Mouse (Mus musculus) liver, adult 2 months (tissue): ENCODE data around the gene Chchd6. TPM values are rescaled to one million over a fixed set of nuclear protein-coding genes. Genes with fewer than 3 reads are reported as not detected.

Experiments
- DNase-seq: peaks from one replicate; pipeline ENCODE4 v3.0.0-alpha.2; 2011; ENCODE audit warnings: low read depth, low spot score; ENCODE audit errors: extremely low read depth
- H3K27ac ChIP-seq: fragments of 200-500 bp; replicated peaks from 2 replicates; pipeline ENCODE4 v1.5.1; 2012; ENCODE audit warnings: low read depth, mild to moderate bottlenecking, control low read depth, inconsistent platforms, low read length; ENCODE audit not compliant: insufficient read depth
- H3K27me3 ChIP-seq: fragments of 200-500 bp; 2 replicates; pipeline ENCODE4 v1.6.1; 2012; ENCODE audit warnings: mild to moderate bottlenecking, moderate library complexity, low read length, inconsistent platforms; ENCODE audit not compliant: control insufficient read depth, insufficient read depth
- H3K36me3 ChIP-seq: fragments of 200-500 bp; 2 replicates; pipeline ENCODE4 v1.6.1; 2012; ENCODE audit warnings: low read length, inconsistent platforms; ENCODE audit not compliant: control insufficient read depth, insufficient read depth
- H3K4me1 ChIP-seq: fragments of 200-500 bp; 2 replicates; pipeline ENCODE4 v1.6.1; 2011; ENCODE audit warnings: low read length; ENCODE audit not compliant: control insufficient read depth, insufficient read depth
- H3K4me3 ChIP-seq: fragments of 200-500 bp; 2 replicates; pipeline ENCODE4 v1.5.1; 2011; ENCODE audit warnings: low read depth, mild to moderate bottlenecking, control low read depth, low read length, moderate library complexity; ENCODE audit not compliant: insufficient read depth
- H3K79me2 ChIP-seq: fragments of 200-500 bp; 2 replicates; pipeline ENCODE4 v1.6.1; 2012; ENCODE audit warnings: inconsistent platforms, mild to moderate bottlenecking, low read length, moderate library complexity; ENCODE audit not compliant: control insufficient read depth, insufficient read depth
- H3K9ac ChIP-seq: fragments of 200-500 bp; 2 replicates; pipeline ENCODE4 v1.6.1; 2012; ENCODE audit warnings: low read depth, mild to moderate bottlenecking, control low read depth, inconsistent platforms, low read length
- CTCF ChIP-seq: fragments of 200-500 bp; IDR thresholded peaks from 2 replicates; pipeline ENCODE4 v1.5.1; 2011; ENCODE audit warnings: low read depth, low read length, control low read depth
- POLR2A ChIP-seq: fragments of 200-500 bp; IDR thresholded peaks from 2 replicates; pipeline ENCODE4 v1.6.1; 2011; ENCODE audit warnings: low read length, control low read depth; ENCODE audit not compliant: insufficient read depth; ENCODE audit errors: extremely low read depth
- WGBS: fragments of 180-500 bp; shearing (Covaris S2); methylation state at CpG from one replicate; pipeline ENCODE4 v1.1.7; 2018; 5-methylcytosine and 5-hydroxymethylcytosine counted together
- polyA plus RNA-seq: library from polyadenylated mRNA; depleted of rRNA; stranded (reverse); fragments of >200 nt; gene quantifications from 2 replicates; pipeline ENCODE4 v1.2.3, GENCODE M21; 2012
- total RNA-seq: library from RNA; depleted of rRNA; stranded (reverse); fragments of >200 nt; gene quantifications from 2 replicates; pipeline ENCODE4 v1.2.3, GENCODE M21; 2014

Chchd6 gene
- total and polyA plus RNA-seq, 2 experiments = 5.0 to 6.9 TPM

DNA sequence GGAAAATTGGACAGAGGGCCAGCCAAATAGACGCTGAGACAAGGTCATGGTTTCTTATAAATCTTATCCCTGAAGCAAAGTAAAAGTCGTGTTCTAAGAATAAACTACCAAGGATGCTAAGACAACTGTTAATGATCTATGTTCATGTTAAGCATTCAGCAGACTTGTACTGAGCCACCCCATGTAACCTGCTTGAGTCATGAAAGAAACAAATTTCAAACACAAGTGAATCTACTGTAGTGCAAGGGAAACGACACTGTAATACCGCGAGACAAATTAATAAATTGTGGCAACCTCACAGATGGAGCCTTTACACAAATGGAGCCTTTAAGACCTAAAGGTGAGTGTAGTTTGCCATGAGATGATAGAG, 310 bp upstream of the Chchd6 start:
- no peaks in the 10 kb centered on the region for H3K36me3 ChIP-seq
- DNase-seq = no peak
- TF ChIP-seq POLR2A (no peak), CTCF (no peak)
- 28% methylated on average over 5 of the region's 5 CpGs for WGBS
- H3K4me3 ChIP-seq = no peak overlapping the region
- no peak overlapping the region for H3K9ac ChIP-seq
- H3K27ac ChIP-seq = no peak overlapping the region
- H3K79me2 ChIP-seq = no peaks in the 10 kb centered on the region
- no peaks in the 10 kb centered on the region for H3K4me1 ChIP-seq
- H3K27me3 ChIP-seq = no peaks in the 10 kb centered on the region

DNA sequence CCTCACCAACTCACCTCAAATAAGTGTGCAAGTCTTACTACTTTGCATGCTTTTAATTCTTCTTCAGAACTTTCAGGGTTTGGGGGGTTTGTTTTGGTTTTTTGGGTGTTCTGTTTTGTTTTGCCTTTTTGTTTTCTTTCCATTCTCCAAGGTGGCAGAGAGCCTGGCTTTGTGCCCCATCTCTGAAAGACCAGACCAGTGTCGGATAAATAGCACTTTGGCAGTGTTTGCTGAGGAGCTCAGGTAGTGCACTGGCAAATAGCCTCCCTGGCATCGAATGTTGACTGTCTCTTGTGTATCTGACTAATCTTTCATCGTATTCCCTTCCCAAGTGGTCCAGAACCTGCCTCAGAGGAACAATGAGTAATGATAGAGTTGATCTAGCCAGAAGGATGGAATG, 3.4 kb downstream of the Chchd6 start:
- Histone ChIP-seq H3K36me3 (no peaks in the 10 kb centered on the region), H3K27me3 (no peaks in the 10 kb centered on the region), H3K9ac (no peak overlapping the region), H3K27ac (no peak overlapping the region), H3K4me1 (no peaks in the 10 kb centered on the region), H3K4me3 (no peak overlapping the region), H3K79me2 (no peaks in the 10 kb centered on the region)
- no peak for TF ChIP-seq POLR2A
- TF ChIP-seq CTCF = no peak
- 48% methylated on average over 3 of the region's 3 CpGs for WGBS
- DNase-seq = no peak

DNA sequence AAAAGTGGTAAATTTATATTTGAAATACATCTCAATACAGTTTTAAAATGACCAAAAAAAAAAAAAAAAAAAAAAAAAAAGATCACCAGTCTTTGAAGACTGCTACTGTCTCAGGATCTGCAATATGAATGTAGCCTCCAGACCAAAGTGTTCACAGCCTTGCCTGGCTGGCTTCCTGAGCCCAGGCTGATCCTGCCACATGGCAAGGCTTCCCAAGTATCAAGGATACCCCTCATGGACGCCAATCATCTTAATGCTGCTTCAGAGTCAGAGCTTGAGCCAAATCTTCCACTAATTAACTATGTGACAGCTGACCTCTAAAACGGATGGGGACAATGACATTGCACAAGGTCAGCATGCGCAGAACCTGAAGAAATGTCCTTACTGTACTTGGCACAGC, 3.9 kb downstream of the Chchd6 start:
- H3K79me2 ChIP-seq = no peaks in the 10 kb centered on the region
- no peaks in the 10 kb centered on the region for H3K4me1 ChIP-seq
- no peak for DNase-seq
- no peak for TF ChIP-seq POLR2A
- no peak overlapping the region for H3K4me3 ChIP-seq
- H3K27ac ChIP-seq = no peak overlapping the region
- H3K36me3 ChIP-seq = no peaks in the 10 kb centered on the region
- 69% methylated on average over 3 of the region's 3 CpGs for WGBS
- H3K27me3 ChIP-seq = no peaks in the 10 kb centered on the region
- no peak overlapping the region for H3K9ac ChIP-seq

DNA sequence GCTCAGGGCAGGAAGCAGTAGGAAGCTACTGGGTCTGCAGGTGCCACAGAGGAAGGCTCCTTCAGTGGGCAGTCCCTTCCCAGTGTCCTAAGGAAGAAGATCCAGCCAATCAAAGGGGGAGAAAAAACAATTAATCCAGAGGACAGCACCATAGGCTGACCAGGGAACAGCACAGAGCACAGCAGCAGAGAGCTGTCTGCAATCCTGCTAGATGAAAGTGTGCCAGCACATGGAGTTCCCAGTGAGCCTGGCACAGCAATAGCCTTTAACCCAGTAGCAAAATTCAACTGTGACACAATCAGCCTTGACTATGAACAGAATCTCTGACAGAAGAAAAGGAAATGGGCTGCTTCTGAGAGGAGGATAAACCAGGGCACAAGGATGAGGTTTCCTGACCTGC, 9.8 kb downstream of the Chchd6 start:
- Histone ChIP-seq H3K4me3 (no peak overlapping the region), H3K36me3 (no peaks in the 10 kb centered on the region), H3K27ac (no peak overlapping the region), H3K4me1 (no peaks in the 10 kb centered on the region), H3K9ac (no peak overlapping the region), H3K79me2 (no peaks in the 10 kb centered on the region), H3K27me3 (no peaks in the 10 kb centered on the region)
- peak; percentile 76 for DNase-seq
- TF ChIP-seq POLR2A (no peak), CTCF (no peak)

DNA sequence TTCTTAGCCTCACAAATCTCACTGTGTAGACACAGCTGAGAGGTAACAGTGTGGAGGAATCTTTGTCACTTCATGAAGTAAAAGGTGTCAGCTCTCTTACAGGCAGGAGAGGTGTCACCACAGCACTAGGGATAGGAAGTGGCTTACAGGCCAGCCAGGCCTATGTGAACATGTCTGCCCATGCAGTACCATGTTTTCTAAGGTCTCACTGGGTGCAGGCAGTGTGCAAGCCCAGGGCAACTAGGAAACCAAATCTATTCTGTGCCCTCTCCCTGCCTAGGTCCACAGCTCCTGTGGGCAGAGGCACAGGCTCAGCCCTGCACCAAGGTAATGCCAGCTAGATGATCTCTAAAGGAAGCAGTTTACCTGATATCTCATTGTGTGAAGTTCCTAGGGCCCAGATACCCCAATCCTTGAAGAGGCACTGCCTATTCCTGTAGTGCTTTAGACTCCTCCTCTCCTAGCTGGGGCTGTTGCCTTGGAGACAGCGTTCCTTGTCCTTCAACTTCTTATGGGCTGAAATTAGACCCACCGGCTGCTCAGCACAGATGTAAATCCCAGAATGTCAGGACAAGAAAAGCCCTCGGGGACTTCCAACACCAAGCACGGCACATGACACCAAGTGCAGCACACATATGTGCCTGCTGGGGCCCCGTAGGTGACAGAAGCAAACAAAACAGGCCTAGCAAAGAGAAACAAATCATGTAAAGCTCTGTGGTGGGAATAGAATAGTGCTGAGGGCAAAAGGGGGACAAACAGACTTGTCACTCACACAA, 10.6 kb downstream of the Chchd6 start:
- Histone ChIP-seq H3K9ac (no peak overlapping the region), H3K27ac (no peak overlapping the region), H3K4me3 (no peak overlapping the region), H3K79me2 (no peaks in the 10 kb centered on the region), H3K36me3 (no peaks in the 10 kb centered on the region), H3K4me1 (no peaks in the 10 kb centered on the region), H3K27me3 (no peaks in the 10 kb centered on the region)
- TF ChIP-seq POLR2A (no peak), CTCF (no peak)
- WGBS = 86% methylated on average over 5 of the region's 5 CpGs
- DNase-seq = no peak

DNA sequence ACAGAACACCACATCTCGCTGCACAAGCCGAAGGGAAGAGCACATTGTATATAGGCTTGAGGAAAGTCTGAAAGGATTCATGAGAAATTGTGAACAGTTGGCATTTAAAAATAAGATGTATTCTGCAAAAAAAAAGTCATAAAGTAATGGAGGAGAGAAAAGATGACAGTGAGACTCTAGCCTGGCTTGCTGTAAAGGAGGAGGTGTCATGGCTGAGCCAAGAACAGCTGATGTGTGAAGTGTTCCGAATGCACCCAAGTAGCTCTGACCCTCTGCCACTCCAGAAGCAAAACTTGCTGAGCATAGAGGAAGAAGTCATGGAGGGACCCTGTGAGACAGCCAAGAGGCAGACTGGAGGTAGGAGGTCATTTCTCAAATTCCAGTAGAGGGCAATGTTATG, 12.3 kb downstream of the Chchd6 start:
- 91% methylated on average over 3 of the region's 3 CpGs for WGBS
- Histone ChIP-seq H3K79me2 (no peaks in the 10 kb centered on the region), H3K27me3 (no peaks in the 10 kb centered on the region), H3K4me3 (no peak overlapping the region), H3K36me3 (no peaks in the 10 kb centered on the region), H3K27ac (no peak overlapping the region), H3K4me1 (no peaks in the 10 kb centered on the region), H3K9ac (no peak overlapping the region)
- no peak for DNase-seq
- TF ChIP-seq POLR2A (no peak), CTCF (no peak)
